Mouse (Mus musculus): ENCODE results near the gene Rerg.

The Rerg gene

GRCm38 (mm10) chr6:137170226-137170625 is at the start of gene Rerg:
Rerg (minus strand) TSS chr6:137170497.
- DNase-seq (ENCODE audit: low spot score in 2 of 2) = no peak

GRCm38 (mm10) chr6:137217841-137218463 is 47.7 kb upstream of the Rerg start:
- DNase-seq (ENCODE audit: low spot score in 2 of 2) = no peak

GRCm38 (mm10) chr6:137211441-137211840 is 41.1 kb upstream of the Rerg start:
- no peak for DNase-seq (ENCODE audit: low spot score in 2 of 2)

GRCm38 (mm10) chr6:137210991-137211390 is 40.7 kb upstream of the Rerg start:
- DNase-seq (ENCODE audit: low spot score in 2 of 2) = no peak

- DNase-seq (ENCODE audit: low spot score in 2 of 2) = peak; percentile 41 to 48
These were observed 39.7 kb upstream of the Rerg start for GRCm38 (mm10) chr6:137209992-137210391.

GRCm38 (mm10) chr6:137207126-137207525 is 36.8 kb upstream of the Rerg start:
- DNase-seq (ENCODE audit: low spot score in 2 of 2) = no peak

GRCm38 (mm10) chr6:137205662-137206400 is 35.5 kb upstream of the Rerg start:
- DNase-seq (ENCODE audit: low spot score in 2 of 2) = no peak

- no peak for DNase-seq (ENCODE audit: low spot score in 2 of 2)
These were observed 32.4 kb upstream of the Rerg start for GRCm38 (mm10) chr6:137202661-137203060.

- no peak for DNase-seq (ENCODE audit: low spot score in 2 of 2)
These were observed 31.3 kb upstream of the Rerg start for GRCm38 (mm10) chr6:137201578-137201977.

- no peak for DNase-seq (ENCODE audit: low spot score in 2 of 2)
These were observed 30.9 kb upstream of the Rerg start for GRCm38 (mm10) chr6:137201166-137201565.

GRCm38 (mm10) chr6:137192063-137192462 is 21.8 kb upstream of the Rerg start:
- peak in 1 of 2 experiments; percentile 9 for DNase-seq (ENCODE audit: low spot score in 2 of 2)

GRCm38 (mm10) chr6:137191026-137191425 is 20.7 kb upstream of the Rerg start:
- DNase-seq (ENCODE audit: low spot score in 2 of 2) = no peak

GRCm38 (mm10) chr6:137190577-137190976 is 20.3 kb upstream of the Rerg start:
- no peak for DNase-seq (ENCODE audit: low spot score in 2 of 2)

GRCm38 (mm10) chr6:137188375-137188926 is 18.2 kb upstream of the Rerg start:
- no peak for DNase-seq (ENCODE audit: low spot score in 2 of 2)

- DNase-seq (ENCODE audit: low spot score in 2 of 2) = no peak
These were observed 17.1 kb upstream of the Rerg start for GRCm38 (mm10) chr6:137187426-137187825.

GRCm38 (mm10) chr6:137180636-137181035 is 10.3 kb upstream of the Rerg start:
- DNase-seq (ENCODE audit: low spot score in 2 of 2) = no peak

GRCm38 (mm10) chr6:137180115-137180514 is 9.8 kb upstream of the Rerg start:
- no peak for DNase-seq (ENCODE audit: low spot score in 2 of 2)

GRCm38 (mm10) chr6:137179026-137179425 is 8.7 kb upstream of the Rerg start:
- DNase-seq (ENCODE audit: low spot score in 2 of 2) = no peak

GRCm38 (mm10) chr6:137170646-137171045 is 349 bp upstream of the Rerg start:
- no peak for DNase-seq (ENCODE audit: low spot score in 2 of 2)

GRCm38 (mm10) chr6:137169171-137169968 is 927 bp downstream of the Rerg start:
- peak; percentile 38 to 79 for DNase-seq (ENCODE audit: low spot score in 2 of 2)

GRCm38 (mm10) chr6:137166843-137167242 is 3.5 kb downstream of the Rerg start:
- no peak for DNase-seq (ENCODE audit: low spot score in 2 of 2)

GRCm38 (mm10) chr6:137163571-137163970 is 6.7 kb downstream of the Rerg start:
- no peak for DNase-seq (ENCODE audit: low spot score in 2 of 2)
